Comparison of ENCODE assay signal across 13 mouse cellular contexts in genomic region chr10:81201807-81202758, GRCm38 (mm10). TPM values are rescaled to one million over a fixed set of nuclear protein-coding genes. Genes with fewer than 3 reads are reported as not detected.
DNase-seq lines count a peak whose midpoint lies in the region; ATAC-seq lines count a peak whose summit lies in the region.
"Had no signal": no experiment of that assay in that cellular context is flagged by ENCODE, and none has a peak within 500 bp of the region (broad histone marks: within the 10 kb centered on the region; RNA-seq: fewer than 3 reads in every experiment).

TSS of gene Nmrk2 (minus strand) at chr10:81202051.

- peak within 1 kb of the TSS; percentile 20; the same call in 1 of the 2 replicates for H3K9ac ChIP-seq in hindbrain, embryonic 13.5 days
- H3K9ac ChIP-seq in hindbrain, embryonic 11.5 days (ENCODE audit: low read depth, low read length), result no peak within 1 kb of the TSS
- peak within 1 kb of the TSS; percentile 43 for H3K9ac ChIP-seq in heart, embryonic 15.5 days
- H3K9ac ChIP-seq: forebrain, postnatal 0 days; lung, embryonic 14.5 days had no signal

- H3K27ac ChIP-seq in hindbrain, embryonic 13.5 days, result no peak within 1 kb of the TSS
- no peak within 1 kb of the TSS for H3K27ac ChIP-seq in hindbrain, embryonic 11.5 days (ENCODE audit: low read depth, low read length)
- peak within 1 kb of the TSS; percentile 98 for H3K27ac ChIP-seq in heart, embryonic 15.5 days
- H3K27ac ChIP-seq: limb, embryonic 13.5 days had no signal

- peaks cover 25% of the 10 kb centered on the region for H3K27me3 ChIP-seq in hindbrain, embryonic 13.5 days
- no peaks in the 10 kb centered on the region; the same call in 1 of the 2 replicates for H3K27me3 ChIP-seq in hindbrain, embryonic 11.5 days (ENCODE audit: control insufficient read depth, insufficient read depth, low read length)
- H3K27me3 ChIP-seq in heart, embryonic 15.5 days, result no peaks in the 10 kb centered on the region

- WGBS in hindbrain, embryonic 13.5 days, result 62% methylated on average over 13 of the region's 13 CpGs
- WGBS in hindbrain, embryonic 11.5 days, result 61% methylated on average over 13 of the region's 13 CpGs
- 33% methylated on average over 13 of the region's 13 CpGs for WGBS in heart, embryonic 15.5 days

- H3K4me2 ChIP-seq in hindbrain, embryonic 13.5 days, result no peak within 1 kb of the TSS
- no peak within 1 kb of the TSS for H3K4me2 ChIP-seq in hindbrain, embryonic 11.5 days (replicated peaks; ENCODE audit: low read depth, low read length)
- peak within 1 kb of the TSS; percentile 52 for H3K4me2 ChIP-seq in heart, embryonic 15.5 days
- H3K4me2 ChIP-seq: limb, embryonic 13.5 days; lung, embryonic 14.5 days had no signal

- ATAC-seq in hindbrain, embryonic 13.5 days (ENCODE audit: low FRiP score), result no peak
- ATAC-seq in hindbrain, embryonic 11.5 days (ENCODE audit: low FRiP score), result no peak
- ATAC-seq in heart, embryonic 15.5 days (replicated peaks; ENCODE audit: insufficient number of reproducible peaks, insufficient read depth, low FRiP score, low read depth), result peak; percentile 57
- ATAC-seq: forebrain, postnatal 0 days had no signal

- DNase-seq in hindbrain, embryonic 11.5 days (ENCODE audit: low spot score), result no peak
- peak; percentile 31 for DNase-seq in MN1 (ENCODE audit: low spot score)
- DNase-seq in gastrocnemius, postnatal 10 days, result peak; percentile 56
- DNase-seq in cerebellum, postnatal 4 days (ENCODE audit: low spot score in 2 of 2), result no peak
- DNase-seq in ovary, postnatal 36 days (ENCODE audit: low spot score), result no peak
- no peak for DNase-seq in cerebellum, postnatal 36 days
- DNase-seq: forebrain, postnatal 0 days; kidney, adult 11 months; kidney, postnatal 14 days; lung, embryonic 14.5 days had no signal

- peaks cover 29% of the 10 kb centered on the region for H3K36me3 ChIP-seq in hindbrain, embryonic 13.5 days
- no peaks in the 10 kb centered on the region for H3K36me3 ChIP-seq in hindbrain, embryonic 11.5 days (ENCODE audit: control insufficient read depth, insufficient read depth, low read length)
- H3K36me3 ChIP-seq in heart, embryonic 15.5 days, result no peaks in the 10 kb centered on the region
- H3K36me3 ChIP-seq: limb, embryonic 13.5 days had no signal

- H3K9me3 ChIP-seq in hindbrain, embryonic 13.5 days, result no peaks in the 10 kb centered on the region
- H3K9me3 ChIP-seq in hindbrain, embryonic 11.5 days (ENCODE audit: control insufficient read depth, low read length), result no peaks in the 10 kb centered on the region
- no peaks in the 10 kb centered on the region for H3K9me3 ChIP-seq in heart, embryonic 15.5 days (replicated peaks)
- H3K9me3 ChIP-seq: limb, embryonic 13.5 days had no signal

- no peak within 1 kb of the TSS for H3K4me3 ChIP-seq in hindbrain, embryonic 13.5 days
- H3K4me3 ChIP-seq in hindbrain, embryonic 11.5 days (ENCODE audit: low read depth, low read length), result no peak within 1 kb of the TSS
- peak within 1 kb of the TSS; percentile 13 for H3K4me3 ChIP-seq in heart, embryonic 15.5 days
- H3K4me3 ChIP-seq: limb, embryonic 13.5 days had no signal

- no peaks in the 10 kb centered on the region for H3K4me1 ChIP-seq in hindbrain, embryonic 13.5 days (replicated peaks)
- 0 out of 2 replicates have a peak, but pooled peaks cover 2% of the 10 kb centered on the region for H3K4me1 ChIP-seq in hindbrain, embryonic 11.5 days (replicated peaks; ENCODE audit: control insufficient read depth, insufficient read depth, low read length)
- H3K4me1 ChIP-seq in heart, embryonic 15.5 days (replicated peaks), result peaks cover 62% of the 10 kb centered on the region
- H3K4me1 ChIP-seq: limb, embryonic 13.5 days had no signal

RNA-seq across cellular contexts. Expression of gene Nmrk2, which starts in this region (rescaled TPM):
- 0.09 and 0.10 TPM in 2 replicates for polyA plus RNA-seq in hindbrain, embryonic 13.5 days (2015; fragmentation: Nextera tagmentation; extraction: Ambion mirVana)
- polyA plus RNA-seq in hindbrain, embryonic 11.5 days (2014; fragmentation: Nextera tagmentation; extraction: Ambion mirVana), result 0.08 TPM in 1 of 2 replicates, not detected in the other
- 1 to 10 TPM; 1.7 to 1.8 TPM for total RNA-seq in gastrocnemius, postnatal 10 days (2021)
- polyA plus RNA-seq in heart, embryonic 15.5 days (2015; fragmentation: Nextera tagmentation; extraction: Ambion mirVana), result 7.3 and 9.1 TPM in 2 replicates
- total RNA-seq: forebrain, postnatal 0 days had no signal
- polyA plus RNA-seq: forebrain, postnatal 0 days; lung, embryonic 14.5 days had no signal

Comparison
In these comparisons a context has a peak if more than half of its experiments do, and no peak if none do; other contexts are left out.
1. DNase-seq: peak in MN1 (single experiment) and gastrocnemius, postnatal 10 days (single experiment); none in hindbrain, embryonic 11.5 days (single experiment), cerebellum, postnatal 4 days (0 of 2), ovary, postnatal 36 days (single experiment) and cerebellum, postnatal 36 days (0 of 2).